23 mouse cellular contexts compared by ENCODE assay signal in the genomic region with DNA sequence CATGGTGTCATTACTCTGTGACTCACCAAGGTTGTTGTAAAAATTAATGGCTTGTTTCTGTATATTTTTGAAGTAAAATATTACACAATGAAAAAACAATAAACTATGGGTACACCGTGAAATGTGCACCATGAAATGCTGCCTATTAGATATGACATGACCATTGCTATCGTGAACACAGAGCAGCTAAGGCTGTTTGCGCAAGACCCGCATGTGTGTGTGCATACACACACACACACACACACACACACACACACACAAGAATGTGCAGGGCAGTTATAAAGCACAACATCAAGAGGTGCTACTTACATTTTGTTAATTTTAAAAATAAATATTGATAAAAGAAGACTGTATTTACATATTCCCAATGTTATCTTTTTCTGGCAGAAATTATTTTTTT.
"Had no signal": no experiment of that assay in that cellular context is flagged by ENCODE, and none has a peak within 500 bp of the region (broad histone marks: within the 10 kb centered on the region; RNA-seq: fewer than 3 reads in every experiment).

No protein-coding gene starts in this region.

- ATAC-seq: liver, embryonic 12.5 days; midbrain, embryonic 13.5 days; midbrain, embryonic 16.5 days had no signal

- DNase-seq: kidney, adult 18-20 months; kidney, adult 9 months; kidney, postnatal 25 days; layer of hippocampus, adult 9-11 months; liver; lung, adult 18-20 months; lung, postnatal 36 days; right cerebral cortex, postnatal 14 days; right cerebral cortex, postnatal 4 days; thymus, adult 2 months; thymus, postnatal 14 days; thymus, postnatal 4 days had no signal

- H3K9ac ChIP-seq: limb, embryonic 13.5 days; liver, embryonic 12.5 days; liver, embryonic 15.5 days; midbrain, embryonic 13.5 days had no signal

- H3K36me3 ChIP-seq: limb, embryonic 10.5 days; limb, embryonic 13.5 days; liver, embryonic 12.5 days; liver, embryonic 15.5 days; midbrain, embryonic 10.5 days; midbrain, embryonic 13.5 days had no signal

- H3K27me3 ChIP-seq: limb, embryonic 13.5 days; liver, embryonic 12.5 days; liver, embryonic 15.5 days; megakaryocyte, embryonic 14.5 days; midbrain, embryonic 13.5 days had no signal

- H3K4me2 ChIP-seq: limb, embryonic 13.5 days; liver, embryonic 12.5 days; liver, embryonic 15.5 days; midbrain, embryonic 13.5 days had no signal

- H3K4me1 ChIP-seq: limb, embryonic 10.5 days; limb, embryonic 13.5 days; liver, embryonic 12.5 days; liver, embryonic 15.5 days; megakaryocyte, embryonic 14.5 days; midbrain, embryonic 10.5 days; midbrain, embryonic 13.5 days had no signal

- H3K9me3 ChIP-seq: limb, embryonic 10.5 days; limb, embryonic 13.5 days; liver, embryonic 12.5 days; liver, embryonic 15.5 days; megakaryocyte, embryonic 14.5 days; midbrain, embryonic 10.5 days; midbrain, embryonic 13.5 days had no signal

- H3K4me3 ChIP-seq: layer of hippocampus, adult 2 months; limb, embryonic 10.5 days; limb, embryonic 13.5 days; liver, embryonic 12.5 days; liver, embryonic 15.5 days; megakaryocyte, embryonic 14.5 days; midbrain, embryonic 10.5 days; midbrain, embryonic 13.5 days had no signal

- H3K27ac ChIP-seq: kidney, postnatal 0 days; layer of hippocampus, adult 2 months; limb, embryonic 10.5 days; limb, embryonic 13.5 days; liver, embryonic 12.5 days; liver, embryonic 15.5 days; midbrain, embryonic 10.5 days; midbrain, embryonic 13.5 days; stomach, postnatal 0 days had no signal
